Mouse (Mus musculus): ENCODE results near the gene Stx18.
A peak's percentile ranks its signal among the peaks of the same experiment; 100 is the strongest.

Stx18 gene

GRCm38 (mm10) chr5:38137163-38137562, 98.6 kb downstream of the Stx18 start:
- no peak for DNase-seq (ENCODE audit: low spot score)

GRCm38 (mm10) chr5:38140893-38141292, 102.4 kb downstream of the Stx18 start:
- DNase-seq (ENCODE audit: low spot score) = no peak

GRCm38 (mm10) chr5:38146524-38146923, 108.0 kb downstream of the Stx18 start:
- no peak for DNase-seq (ENCODE audit: low spot score)

- DNase-seq (ENCODE audit: low spot score) = no peak
These were observed 112.7 kb downstream of the Stx18 start for GRCm38 (mm10) chr5:38151264-38151663.

- no peak for DNase-seq (ENCODE audit: low spot score)
These were observed 113.9 kb downstream of the Stx18 start for GRCm38 (mm10) chr5:38152201-38153108.

- no peak for DNase-seq (ENCODE audit: low spot score)
These were observed 115.1 kb downstream of the Stx18 start for GRCm38 (mm10) chr5:38153636-38154035.

- no peak for DNase-seq (ENCODE audit: low spot score)
These were observed 119.0 kb downstream of the Stx18 start for GRCm38 (mm10) chr5:38157481-38158020.

- no peak for DNase-seq (ENCODE audit: low spot score)
These were observed 120.0 kb downstream of the Stx18 start for GRCm38 (mm10) chr5:38158501-38158946.

- peak; percentile 69 for DNase-seq (ENCODE audit: low spot score)
These were observed 120.5 kb downstream of the Stx18 start for GRCm38 (mm10) chr5:38158947-38159633.

GRCm38 (mm10) chr5:38159634-38160413, 121.3 kb downstream of the Stx18 start, which contains the start of gene Nsg1:
TSS of gene Nsg1 (minus strand) at chr5:38159907.
- no peak for DNase-seq (ENCODE audit: low spot score)

- no peak for DNase-seq (ENCODE audit: low spot score)
These were observed 130.0 kb downstream of the Stx18 start for GRCm38 (mm10) chr5:38168497-38168896.

- no peak for DNase-seq (ENCODE audit: low spot score)
These were observed 135.2 kb downstream of the Stx18 start for GRCm38 (mm10) chr5:38173766-38174165.

GRCm38 (mm10) chr5:38174256-38174912, 135.8 kb downstream of the Stx18 start:
- DNase-seq (ENCODE audit: low spot score) = no peak

GRCm38 (mm10) chr5:38184688-38185285, 146.2 kb downstream of the Stx18 start:
- DNase-seq (ENCODE audit: low spot score) = no peak

- no peak for DNase-seq (ENCODE audit: low spot score)
These were observed 148.5 kb downstream of the Stx18 start for GRCm38 (mm10) chr5:38187006-38187405.
